Mouse (Mus musculus): Measurements from ENCODE around the gene Micall2.
A peak's percentile ranks its signal among the peaks of the same experiment; 100 is the strongest.

Micall2 gene

GRCm38 (mm10) chr5:139681832-139682630, 54.1 kb downstream of the Micall2 start:
- DNase-seq (ENCODE audit: low spot score) = peak; percentile 8

GRCm38 (mm10) chr5:139675707-139675967, 60.5 kb downstream of the Micall2 start:
- no peak for DNase-seq (ENCODE audit: low spot score)

GRCm38 (mm10) chr5:139674940-139675706, 61.0 kb downstream of the Micall2 start:
- DNase-seq (ENCODE audit: low spot score) = no peak

- DNase-seq (ENCODE audit: low spot score) = peak; percentile 19
Observed at GRCm38 (mm10) chr5:139669380-139669779, 66.8 kb downstream of the Micall2 start.

- peak; percentile 57 for DNase-seq (ENCODE audit: low spot score)
Observed at GRCm38 (mm10) chr5:139668494-139668893, 67.6 kb downstream of the Micall2 start.

GRCm38 (mm10) chr5:139666496-139666895, 69.6 kb downstream of the Micall2 start:
- DNase-seq (ENCODE audit: low spot score) = no peak

GRCm38 (mm10) chr5:139665375-139665774, 70.8 kb downstream of the Micall2 start:
- no peak for DNase-seq (ENCODE audit: low spot score)

- no peak for DNase-seq (ENCODE audit: low spot score)
Observed at GRCm38 (mm10) chr5:139661713-139662112, 74.4 kb downstream of the Micall2 start.

GRCm38 (mm10) chr5:139659307-139659706, 76.8 kb downstream of the Micall2 start:
- no peak for DNase-seq (ENCODE audit: low spot score)

GRCm38 (mm10) chr5:139658865-139659264, 77.3 kb downstream of the Micall2 start:
- DNase-seq (ENCODE audit: low spot score) = no peak

- no peak for DNase-seq (ENCODE audit: low spot score)
Observed at GRCm38 (mm10) chr5:139657959-139658602, 78.1 kb downstream of the Micall2 start.
